Mouse (Mus musculus): ENCODE measurements around the gene Gata3. TPM values are rescaled to one million over a fixed set of nuclear protein-coding genes. Genes with fewer than 3 reads are reported as not detected.

Gata3 gene
- total RNA-seq, 4 experiments from 2014 or later = 0.28 to 1.4 TPM; not detected in 2

DNA sequence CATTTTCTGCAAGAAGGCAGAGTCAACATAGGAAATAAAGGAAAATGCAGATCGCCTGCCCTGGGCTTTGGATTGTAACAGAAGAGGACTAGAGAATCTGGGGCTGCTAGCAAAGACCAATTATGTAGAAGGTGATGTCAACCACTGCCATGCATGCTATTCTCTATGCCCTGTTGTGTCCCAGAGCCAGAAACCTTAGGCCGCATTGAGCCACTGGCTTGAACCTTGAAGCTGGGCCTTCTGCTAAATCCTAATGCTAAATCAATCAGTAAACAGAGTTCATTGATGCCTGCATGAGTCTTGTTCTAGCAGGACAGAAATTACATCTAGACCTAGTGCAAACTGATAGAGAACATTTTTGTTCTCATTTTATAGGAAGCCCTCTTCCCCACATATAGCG lies 3.8 kb downstream of the Gata3 start:
- DNase-seq (ENCODE audit: low spot score in 2 of 2) = no peak

DNA sequence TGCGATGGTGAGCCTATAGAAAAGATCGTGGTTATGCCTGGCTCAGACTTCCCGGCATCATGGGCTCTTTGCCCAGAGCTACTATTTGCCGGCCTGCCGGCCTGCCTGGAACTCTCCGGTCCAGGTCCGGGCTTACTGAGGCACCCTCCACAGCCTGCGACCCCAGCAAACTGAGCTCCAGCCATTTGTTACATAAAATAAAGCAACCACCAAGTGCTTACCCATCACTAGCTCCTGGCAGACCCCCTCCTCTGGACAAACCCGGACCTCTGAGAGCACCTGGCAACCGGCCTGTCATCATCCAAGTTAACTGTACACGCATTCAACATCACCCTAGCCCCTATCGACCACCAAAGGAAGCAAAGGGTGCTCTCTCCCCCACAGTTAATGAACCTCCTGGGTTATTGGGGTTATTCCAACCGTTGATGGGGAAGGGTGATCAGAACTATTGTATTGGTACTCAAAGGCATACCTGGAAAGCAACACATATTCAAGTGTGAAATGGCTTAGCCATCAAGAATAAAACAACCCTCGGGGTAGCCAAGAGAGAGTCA lies 4.5 kb downstream of the Gata3 start:
- DNase-seq (ENCODE audit: low spot score in 2 of 2) = no peak

DNA sequence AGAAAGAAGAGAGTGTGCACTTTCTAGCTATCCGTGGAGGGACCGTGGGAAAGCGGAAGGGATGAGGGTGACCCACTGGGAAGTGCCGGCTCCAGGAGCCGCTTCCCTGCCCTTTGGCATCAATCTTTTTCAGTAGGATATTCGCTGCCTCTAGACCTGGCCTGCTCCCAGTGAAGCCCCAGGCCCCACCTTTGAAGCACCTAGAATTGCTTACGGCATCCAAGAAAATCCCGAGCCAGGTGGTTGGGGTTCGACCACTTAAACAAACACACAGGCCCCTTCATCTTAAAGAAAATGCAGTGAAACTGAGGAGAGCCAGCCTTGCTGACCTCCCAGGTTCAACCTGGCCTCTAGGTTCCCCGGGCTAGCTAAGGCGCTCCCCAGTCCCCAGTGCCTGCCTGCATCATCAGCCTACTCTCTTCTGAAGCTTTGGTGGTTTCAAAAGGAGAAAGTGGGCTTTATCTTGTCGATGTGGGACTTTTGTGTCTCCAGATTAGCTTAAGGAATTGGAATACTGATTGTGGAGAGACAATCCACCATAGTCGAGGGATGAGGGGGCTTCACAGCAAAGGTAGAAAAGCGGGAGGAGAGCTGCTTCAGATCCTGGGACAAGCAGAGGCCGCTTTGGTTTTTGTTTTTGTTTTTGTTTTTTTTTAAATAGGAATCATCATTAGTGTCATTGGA lies 5.2 kb downstream of the Gata3 start:
- no peak for DNase-seq (ENCODE audit: low spot score in 2 of 2)

DNA sequence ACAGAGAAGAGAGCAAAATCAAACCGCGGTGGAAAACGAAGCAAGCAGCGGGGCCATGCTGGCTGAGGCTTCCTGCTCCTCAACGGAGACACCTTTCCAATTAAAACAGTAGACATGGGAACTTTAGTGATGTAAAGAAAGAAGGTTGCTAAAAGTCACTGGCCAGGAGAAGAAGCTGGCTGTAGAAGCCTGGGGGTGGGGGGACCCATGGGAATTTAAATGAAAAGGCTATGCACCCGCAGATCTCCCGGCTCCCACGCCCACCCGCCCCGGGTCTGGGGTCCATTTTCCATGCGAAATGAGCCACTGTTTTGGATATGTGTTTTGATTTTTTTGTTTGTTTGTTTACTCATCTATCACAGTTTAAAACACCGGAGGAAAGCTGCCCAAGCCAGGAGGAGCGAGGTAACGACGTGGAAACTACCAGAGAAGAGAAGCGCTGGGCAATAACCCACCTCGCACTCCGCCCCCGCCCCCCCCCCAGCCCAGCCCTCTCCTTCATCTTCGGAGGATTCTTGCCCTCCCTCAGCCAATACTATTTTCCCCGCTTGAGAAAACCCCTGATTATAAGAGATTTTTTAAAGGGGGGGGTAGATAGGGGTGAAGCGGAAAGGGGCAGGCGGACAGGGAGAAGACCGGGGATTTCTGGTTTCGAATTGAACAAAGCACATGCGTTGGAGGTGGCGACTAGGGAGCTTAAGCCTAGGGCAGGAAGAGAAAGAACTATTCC lies 5.9 kb downstream of the Gata3 start:
- DNase-seq (ENCODE audit: low spot score in 2 of 2) = no peak

DNA sequence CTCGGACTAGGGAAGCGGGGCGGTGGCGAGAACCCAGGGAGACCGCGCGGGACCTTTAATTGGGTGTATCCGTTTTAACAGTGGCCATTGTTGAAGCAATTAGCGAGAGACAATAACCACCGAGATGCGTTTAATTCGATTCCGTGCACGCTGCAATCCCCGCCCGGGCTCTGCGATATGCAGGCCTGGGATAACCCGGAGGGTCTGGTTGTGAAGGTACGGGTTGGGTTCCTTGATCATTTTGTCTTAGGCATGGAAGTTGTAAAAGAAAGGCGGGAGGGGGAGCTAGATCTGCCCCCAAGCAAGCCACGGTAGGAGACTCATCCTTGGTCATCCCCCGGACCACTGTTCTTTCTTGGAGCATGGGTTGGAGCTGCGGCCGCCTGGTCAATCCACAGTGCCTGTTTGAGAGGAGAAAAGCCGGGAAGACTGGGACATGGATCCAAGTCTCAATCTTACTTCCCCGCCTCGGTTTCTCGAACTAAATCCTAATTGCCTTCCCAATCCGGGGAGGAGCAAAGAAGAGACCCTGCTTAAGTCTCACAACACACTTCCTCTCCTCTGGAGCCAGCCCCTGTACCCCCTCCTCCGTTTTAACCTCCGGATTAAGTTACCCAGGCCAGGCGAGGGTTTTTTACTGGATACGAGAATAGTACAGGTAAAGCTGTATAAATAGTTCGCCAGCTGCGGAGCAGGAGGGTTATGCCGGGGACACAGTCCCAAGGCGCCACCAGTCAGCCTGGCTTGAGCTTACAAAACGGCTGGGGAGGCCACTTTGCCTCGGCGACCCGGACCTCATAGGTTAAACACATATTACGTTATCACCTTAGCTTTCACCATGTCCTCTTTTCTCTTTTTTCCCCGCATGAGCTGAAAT lies 6.7 kb downstream of the Gata3 start:
- no peak for DNase-seq (ENCODE audit: low spot score in 2 of 2)

DNA sequence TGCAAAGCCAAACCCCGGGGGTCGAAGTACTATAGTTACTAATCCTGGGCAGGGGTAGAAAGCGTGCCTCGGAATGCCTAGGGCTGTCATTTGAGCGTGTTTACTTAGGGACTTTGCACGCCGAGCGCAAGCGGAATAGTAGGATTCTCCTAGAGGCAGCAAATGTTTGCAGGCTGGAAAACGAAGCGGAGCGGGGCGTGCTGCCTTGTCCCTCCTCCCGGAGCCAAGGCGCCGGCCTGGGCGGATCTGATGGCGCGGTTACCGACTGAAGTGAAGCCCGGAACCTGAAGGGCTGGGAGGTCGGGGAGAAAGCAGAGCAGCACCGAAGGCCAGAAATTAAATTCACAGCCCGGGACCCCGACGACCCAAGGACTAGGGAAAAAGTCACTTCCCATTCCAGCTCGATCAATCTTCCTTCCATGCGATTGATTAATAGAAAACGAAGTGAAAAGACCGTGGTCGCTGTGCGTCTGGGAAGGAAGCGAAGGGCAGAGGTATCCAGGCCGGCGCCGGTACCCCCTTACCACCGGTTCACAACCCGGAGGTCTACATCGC lies 7.4 kb downstream of the Gata3 start:
- DNase-seq (ENCODE audit: low spot score in 2 of 2) = no peak

DNA sequence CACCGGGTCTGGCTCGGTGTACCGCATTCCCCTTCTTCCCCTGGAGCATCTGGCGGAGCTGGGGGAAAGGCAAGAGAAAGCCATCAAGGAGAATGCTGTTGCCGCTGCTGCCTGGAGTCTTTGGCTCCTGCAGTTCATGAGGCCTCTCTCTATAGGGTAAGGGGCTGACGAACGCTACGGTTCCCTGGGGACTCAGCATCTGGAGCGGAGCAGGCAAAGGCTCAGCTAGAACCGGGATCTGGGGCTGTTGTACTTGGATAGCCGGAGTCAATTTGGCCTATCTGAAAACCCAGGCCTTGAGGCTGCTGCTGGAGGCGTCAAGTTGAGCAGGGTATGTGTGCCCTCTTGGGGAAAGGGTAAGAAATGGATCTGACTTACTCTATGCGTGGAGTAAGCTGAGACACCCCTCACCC lies 8.2 kb downstream of the Gata3 start:
- no peak for DNase-seq (ENCODE audit: low spot score in 2 of 2)

DNA sequence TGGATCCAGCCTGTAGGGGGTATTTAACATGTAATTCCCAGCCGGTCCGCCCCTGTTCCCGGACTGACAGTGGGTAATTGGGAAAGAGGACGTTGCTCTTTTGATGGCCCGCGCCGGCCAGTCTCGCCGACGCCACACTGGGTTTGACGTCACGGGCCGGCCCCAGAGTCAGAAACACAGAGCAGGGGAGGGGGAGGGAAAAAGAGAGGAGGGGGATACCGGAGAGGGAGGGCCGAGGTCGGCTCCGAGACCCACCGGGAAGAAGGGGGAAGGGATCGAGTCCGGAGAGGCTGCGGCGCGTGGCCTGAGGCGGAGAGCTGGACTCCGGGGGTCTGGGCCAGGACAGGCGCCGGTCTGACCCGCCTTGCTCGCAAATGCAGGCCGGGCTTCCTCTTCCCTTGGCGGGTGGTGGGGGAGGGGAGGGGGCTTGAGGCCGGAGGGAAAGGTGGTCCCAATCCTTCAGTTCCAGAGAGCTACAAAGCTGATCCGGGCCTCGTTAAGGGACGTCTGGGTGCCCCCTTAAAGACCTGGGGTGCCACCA lies 8.7 kb downstream of the Gata3 start, which contains the start of gene 4930412O13Rik:
Gene 4930412O13Rik, plus strand, starts transcription at position 202 of the 541 bp plus-strand sequence.
- no peak for DNase-seq (ENCODE audit: low spot score in 2 of 2)

DNA sequence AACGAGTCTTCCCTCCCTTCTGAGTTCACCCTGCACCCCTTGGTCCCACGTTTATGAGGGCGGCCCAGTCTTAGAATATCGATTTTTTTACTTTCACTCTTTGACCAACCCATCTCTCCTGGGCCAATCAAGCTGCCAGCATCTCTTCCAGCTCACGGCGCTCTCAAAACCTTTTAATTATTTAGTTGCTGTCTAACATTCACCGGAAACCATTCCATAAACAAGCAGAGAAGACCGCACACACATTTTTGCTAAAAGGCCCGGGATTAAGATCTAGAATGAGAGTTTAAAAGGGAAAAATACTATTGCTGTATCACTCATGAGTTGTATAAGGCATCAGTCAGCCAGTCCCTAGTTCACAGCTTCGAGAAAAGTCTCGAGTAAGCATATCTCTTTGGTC lies 9.6 kb downstream of the Gata3 start:
- no peak for DNase-seq (ENCODE audit: low spot score in 2 of 2)

DNA sequence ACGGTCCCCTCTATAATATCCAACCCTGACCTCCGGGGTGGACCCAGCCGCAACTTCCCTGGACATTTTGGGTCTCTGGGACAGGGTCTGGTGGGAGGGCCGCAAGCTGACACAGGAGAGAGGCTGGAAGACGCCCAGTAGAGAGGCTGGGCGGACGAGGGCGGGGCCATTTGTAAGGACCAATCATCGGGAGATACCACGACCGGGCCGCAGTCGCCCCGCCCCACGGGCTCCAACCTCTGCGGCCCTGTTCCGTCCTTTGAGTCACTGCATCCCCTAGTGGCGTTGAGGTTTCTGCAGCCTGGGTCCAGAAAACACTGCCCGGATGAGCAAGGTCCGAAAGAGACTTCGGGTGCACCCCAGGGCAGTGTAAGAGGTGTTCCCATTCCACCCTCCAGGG lies 10.3 kb downstream of the Gata3 start:
- DNase-seq (ENCODE audit: low spot score in 2 of 2) = no peak

DNA sequence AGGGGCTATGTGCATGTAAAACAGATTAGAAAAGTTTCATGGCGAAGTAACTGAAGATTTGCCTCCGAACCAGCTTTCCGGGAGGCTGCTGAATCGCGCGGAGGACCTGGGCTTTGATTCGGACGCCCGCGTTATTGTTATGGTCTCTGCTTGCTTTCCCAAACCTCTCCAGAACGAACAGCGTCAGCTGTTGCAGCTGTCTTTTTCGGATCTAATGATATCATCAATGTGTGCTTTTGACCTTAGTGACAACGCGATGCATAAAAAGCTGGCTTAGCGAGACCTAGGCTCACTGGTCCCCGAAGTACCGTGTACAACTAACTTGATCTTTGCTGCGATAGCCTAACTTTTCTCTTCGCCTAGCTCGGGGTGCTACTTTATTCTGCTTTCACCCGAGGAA lies 10.7 kb downstream of the Gata3 start:
- DNase-seq (ENCODE audit: low spot score in 2 of 2) = no peak

DNA sequence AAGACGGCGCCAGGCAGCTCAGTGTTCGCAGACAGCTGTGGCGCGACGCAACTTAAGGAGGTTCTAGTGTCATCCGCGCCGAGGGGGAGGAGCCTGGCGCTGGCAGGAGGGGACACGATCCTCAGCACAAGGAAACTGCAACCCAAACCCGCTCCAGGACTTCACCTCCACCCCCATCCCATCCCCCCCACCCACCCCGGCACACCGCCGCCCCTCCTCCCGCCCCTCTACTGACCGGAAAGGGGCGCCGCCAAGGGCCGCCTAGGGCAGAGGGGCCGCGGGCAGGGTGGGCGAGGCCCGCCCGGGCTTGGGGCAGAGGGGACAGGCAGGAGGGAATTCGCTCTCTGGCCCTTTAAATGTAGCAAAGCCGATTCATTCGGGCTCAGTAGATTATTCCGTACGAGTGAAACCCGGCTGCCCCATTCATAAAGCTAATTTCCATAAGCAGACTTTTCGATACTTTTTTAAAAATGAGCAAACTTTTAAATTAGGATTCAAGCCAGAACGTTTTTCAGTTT lies 11.2 kb downstream of the Gata3 start:
- no peak for DNase-seq (ENCODE audit: low spot score in 2 of 2)

DNA sequence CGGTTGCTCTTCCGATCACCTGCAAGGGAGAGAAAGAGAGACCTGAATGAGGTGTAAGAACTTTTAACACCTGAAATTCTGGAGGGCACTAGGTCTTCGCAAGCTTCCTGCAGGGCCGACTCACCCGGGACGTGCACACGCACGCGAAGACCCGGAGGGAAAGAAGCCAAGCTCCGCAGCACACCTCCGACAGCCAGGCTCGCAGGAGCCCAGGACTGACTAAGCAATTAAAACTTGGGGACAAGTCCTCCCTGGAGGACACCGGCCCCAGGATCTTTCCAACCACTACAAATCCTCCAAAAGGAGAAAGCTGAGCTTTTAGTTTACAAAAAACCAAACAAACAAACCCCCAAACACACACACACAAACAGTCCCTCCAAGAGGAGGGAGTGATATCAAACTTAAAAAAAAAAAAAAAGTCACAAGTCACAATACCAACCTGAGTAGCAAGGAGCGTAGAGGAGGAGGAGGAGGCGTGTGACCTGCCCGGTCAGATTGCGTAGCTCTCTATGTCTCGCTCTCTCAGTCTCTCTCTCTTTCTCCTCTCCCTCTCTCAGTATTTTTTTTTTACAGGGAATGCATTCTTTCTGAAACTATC lies 11.8 kb downstream of the Gata3 start:
- no peak for DNase-seq (ENCODE audit: low spot score in 2 of 2)

DNA sequence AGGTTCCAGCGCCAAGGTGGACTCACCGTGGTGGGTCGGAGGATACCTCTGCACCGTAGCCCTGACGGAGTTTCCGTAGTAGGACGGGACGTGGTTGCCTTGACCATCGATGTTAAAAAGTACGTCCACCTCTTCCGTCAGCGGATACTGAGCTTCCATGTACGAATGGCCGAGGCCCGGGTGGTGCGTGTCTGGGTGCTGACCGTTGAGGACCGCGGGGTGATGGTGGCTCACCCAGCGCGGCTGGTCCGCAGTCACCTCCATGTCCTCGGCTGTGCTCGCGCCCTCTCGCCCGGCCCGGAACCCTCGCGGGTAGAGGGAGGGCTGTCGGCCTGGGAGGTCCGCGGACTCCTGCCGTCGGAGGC lies 12.5 kb downstream of the Gata3 start:
- no peak for DNase-seq (ENCODE audit: low spot score in 2 of 2)

DNA sequence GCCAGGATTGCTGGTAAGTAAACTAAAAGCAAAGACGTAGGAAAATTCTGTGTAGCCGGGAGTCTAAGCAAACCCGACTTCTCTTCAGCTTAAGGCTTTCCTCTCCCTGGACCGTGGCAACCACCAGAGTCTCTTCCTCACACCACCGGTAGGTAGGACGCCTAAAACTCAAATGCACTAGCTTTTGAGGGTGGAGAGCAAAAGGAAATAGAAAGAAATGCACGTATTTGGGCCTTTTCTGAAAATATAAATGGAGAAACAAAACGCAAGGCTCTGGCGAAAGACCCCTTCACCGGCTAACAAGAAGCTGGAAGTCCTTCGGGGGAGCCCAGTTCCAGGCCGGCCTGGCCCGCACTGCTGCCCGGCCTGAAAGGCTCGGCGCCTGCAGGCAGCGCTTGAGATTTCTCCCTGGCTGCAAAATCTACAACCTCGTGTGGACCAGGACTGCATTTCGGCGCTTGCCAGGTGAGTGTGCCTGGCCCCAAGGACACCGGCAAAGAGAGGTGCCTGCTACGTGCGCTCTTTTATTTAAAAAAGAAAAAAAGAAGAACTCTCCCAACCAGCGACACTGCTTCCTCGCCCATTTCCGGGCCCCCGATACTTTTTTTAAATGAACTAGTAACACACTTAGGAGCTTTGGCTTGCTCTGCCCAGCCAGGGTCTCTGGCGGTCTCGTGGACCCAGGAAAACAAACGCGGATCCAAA lies 13.1 kb downstream of the Gata3 start:
- no peak for DNase-seq (ENCODE audit: low spot score in 2 of 2)

DNA sequence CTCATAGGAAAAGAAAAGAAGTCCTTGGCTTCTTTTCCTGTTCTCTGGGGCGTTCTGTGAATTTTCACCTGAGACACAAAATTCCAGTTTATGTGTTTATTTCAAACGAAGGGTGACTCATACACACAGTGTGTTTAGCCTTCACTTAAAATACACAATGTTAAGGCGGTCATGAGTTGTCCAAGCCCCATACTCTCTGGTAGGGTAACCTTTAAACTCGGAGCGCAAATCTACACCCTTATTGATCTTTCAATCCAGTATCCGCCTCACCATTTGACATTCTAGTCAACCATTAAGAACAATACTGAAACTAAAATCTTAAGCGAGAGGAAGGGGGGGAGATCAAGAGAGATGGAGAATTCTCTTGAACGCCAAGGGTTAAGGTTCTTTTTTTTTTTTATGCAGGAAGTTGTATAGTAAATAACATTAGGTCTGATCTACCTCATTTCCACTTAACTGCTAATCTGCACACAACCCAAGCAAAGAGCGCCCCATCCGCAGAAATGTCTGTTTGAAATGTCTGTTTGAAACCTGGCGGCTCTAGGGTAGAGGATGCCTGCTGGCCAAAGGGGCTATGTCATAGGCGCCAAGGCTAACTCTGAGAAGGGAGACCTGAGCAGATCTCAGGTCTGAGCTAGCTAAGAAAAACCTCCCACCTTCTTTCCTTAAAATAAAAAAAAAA lies 14.0 kb downstream of the Gata3 start:
- DNase-seq (ENCODE audit: low spot score in 2 of 2) = no peak

DNA sequence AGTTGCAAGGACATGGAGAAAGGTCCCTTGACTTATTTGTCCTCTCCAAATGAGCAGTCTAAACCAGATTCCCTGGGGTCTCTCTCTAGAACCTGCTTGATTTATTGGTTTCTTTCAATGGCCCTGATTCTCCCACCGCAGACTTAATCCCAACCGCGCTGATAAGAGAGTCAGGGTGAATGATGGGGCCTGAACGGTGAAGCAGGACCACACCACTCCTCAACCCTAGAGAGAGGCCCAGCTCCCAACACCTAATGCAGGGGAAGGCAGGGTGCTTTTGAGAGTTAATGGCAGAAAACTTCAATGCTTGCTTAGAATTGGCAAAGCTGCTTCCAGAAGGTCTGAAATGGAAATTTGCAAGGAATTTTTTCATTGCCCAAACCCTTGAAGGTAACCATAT lies 14.6 kb downstream of the Gata3 start:
- DNase-seq (ENCODE audit: low spot score in 2 of 2) = no peak

DNA sequence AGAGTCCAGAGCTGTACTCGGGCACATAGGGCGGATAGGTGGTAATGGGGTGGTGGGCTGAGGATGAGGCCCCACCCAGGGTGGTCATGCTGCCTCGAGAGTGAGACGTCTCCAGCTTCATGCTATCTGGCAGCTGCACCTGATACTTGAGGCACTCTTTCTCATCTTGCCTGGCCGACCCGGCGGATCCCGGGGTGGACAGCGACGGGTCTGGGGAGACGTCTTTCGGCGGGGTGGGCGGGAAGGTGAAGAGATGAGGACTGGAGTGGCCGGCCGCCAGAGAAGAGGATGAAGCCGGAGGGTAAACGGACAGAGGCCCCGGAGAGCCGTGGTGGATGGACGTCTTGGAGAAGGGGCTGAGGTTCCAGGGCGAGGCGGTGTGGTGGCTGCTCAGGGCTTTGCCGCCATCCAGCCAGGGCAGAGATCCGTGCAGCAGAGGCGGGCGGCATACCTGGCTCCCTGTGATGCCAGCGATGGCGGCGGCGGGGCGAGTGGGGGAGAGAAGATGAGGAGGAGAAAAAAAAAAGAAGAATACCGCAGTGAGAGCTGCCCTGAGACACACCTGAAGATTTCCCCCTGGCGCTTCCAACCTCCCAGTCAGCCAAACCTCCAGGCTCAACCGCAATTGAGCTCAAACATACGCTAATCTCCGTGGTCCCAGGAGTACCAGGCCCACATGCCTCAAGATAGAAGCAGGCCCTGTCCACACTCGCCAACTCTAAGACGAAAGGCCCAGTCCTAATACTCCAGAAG lies 15.2 kb downstream of the Gata3 start:
- DNase-seq (ENCODE audit: low spot score in 2 of 2) = no peak

DNA sequence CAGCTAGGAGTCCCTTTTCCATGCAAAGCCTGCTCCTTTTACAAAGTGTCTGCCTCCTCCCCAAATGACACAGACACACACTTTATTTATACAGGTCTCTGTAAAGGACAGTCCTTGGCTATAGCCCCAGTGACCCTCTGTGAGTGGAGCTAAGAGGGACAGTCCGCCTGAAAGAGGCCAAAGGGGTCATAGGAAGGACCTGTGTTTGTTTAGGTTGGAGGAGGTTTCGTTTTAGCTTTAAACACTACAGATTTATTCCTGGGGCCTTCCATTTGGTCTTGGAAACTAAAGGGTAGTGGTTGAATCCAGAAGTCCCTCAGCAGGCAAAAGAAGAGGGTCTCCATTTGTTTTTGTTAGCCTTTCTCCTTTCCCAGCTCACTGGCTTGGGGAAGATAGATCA lies 16.1 kb downstream of the Gata3 start:
- no peak for DNase-seq (ENCODE audit: low spot score in 2 of 2)
